Mouse (Mus musculus): ENCODE measurements at regions not wholly inside any gene's neighbourhood (a gene's known extent, or its start where the extent isn't known, plus 50 kb on each side); places are given as distances from the start of the nearest gene placed in this dataset.

- Histone ChIP-seq H3K4me3 (no peak overlapping the region), H3K27ac (no peak overlapping the region)
- DNase-seq (ENCODE audit: low spot score in 2 of 2) = no peak
- no peak for TF ChIP-seq CTCF (conservative IDR thresholded peaks at IDR 0.05)
Observed at GRCm38 (mm10) chr15:36877501-36877900, 130.1 kb downstream of the Zfp706 start.

- H3K4me3 ChIP-seq = no peak overlapping the region
- no peak for TF ChIP-seq CTCF (conservative IDR thresholded peaks at IDR 0.05)
- no peak for DNase-seq (ENCODE audit: low spot score in 2 of 2)
Observed at GRCm38 (mm10) chr15:36875980-36876778, 131.4 kb downstream of the Zfp706 start.

GRCm38 (mm10) chr15:36874555-36874954, 133.0 kb downstream of the Zfp706 start:
- Histone ChIP-seq H3K4me3 (no peak overlapping the region), H3K27ac (no peak overlapping the region)
- no peak for TF ChIP-seq CTCF (conservative IDR thresholded peaks at IDR 0.05)
- DNase-seq (ENCODE audit: low spot score in 2 of 2) = no peak

More at GRCm38 (mm10) chr15:36875980-36876778, 131.4 kb downstream of the Zfp706 start:
- no peak overlapping the region for H3K27ac ChIP-seq

DNA sequence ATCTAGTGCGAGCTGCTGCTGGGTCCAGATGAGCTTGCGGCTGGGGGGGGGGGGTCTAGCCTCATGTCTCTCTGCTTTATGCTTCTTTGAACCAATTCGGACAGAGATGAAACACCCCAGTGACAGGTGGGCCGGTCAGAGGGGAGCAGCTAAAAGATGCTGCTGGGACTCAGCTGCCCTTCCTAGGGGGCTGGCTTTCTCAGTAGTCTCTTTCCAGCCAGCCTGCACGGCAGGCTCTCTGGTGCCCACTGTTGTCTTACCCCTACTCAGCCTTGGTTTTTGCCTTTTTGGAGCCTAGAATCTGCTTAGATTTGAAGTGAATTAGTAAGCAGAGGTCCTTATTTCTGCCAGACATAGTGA, 133.7 kb downstream of the Zfp706 start:
- Histone ChIP-seq H3K27ac (0 out of 2 replicates have a peak overlapping the region, but pooled peaks have one; percentile 18), H3K4me3 (no peak overlapping the region)
- no peak for TF ChIP-seq CTCF (conservative IDR thresholded peaks at IDR 0.05)
- no peak for DNase-seq (ENCODE audit: low spot score in 2 of 2)

- no peak for DNase-seq (ENCODE audit: low spot score in 2 of 2)
- Histone ChIP-seq H3K4me3 (no peak overlapping the region), H3K27ac (0 out of 2 replicates have a peak overlapping the region, but pooled peaks have one; percentile 18)
- TF ChIP-seq CTCF (conservative IDR thresholded peaks at IDR 0.05) = no peak
Observed at GRCm38 (mm10) chr15:36873058-36873883, 134.3 kb downstream of the Zfp706 start.

- Histone ChIP-seq H3K27ac (no peak overlapping the region), H3K4me3 (no peak overlapping the region)
- TF ChIP-seq CTCF (conservative IDR thresholded peaks at IDR 0.05) = no peak
- DNase-seq (ENCODE audit: low spot score in 2 of 2) = no peak
Observed at GRCm38 (mm10) chr15:36872566-36872965, 135.0 kb downstream of the Zfp706 start.

- no peak overlapping the region for H3K4me3 ChIP-seq
- no peak overlapping the region for H3K27ac ChIP-seq
- TF ChIP-seq CTCF (conservative IDR thresholded peaks at IDR 0.05) = no peak
- no peak for DNase-seq (ENCODE audit: low spot score in 2 of 2)
Observed at GRCm38 (mm10) chr15:36870717-36871116, 136.9 kb downstream of the Zfp706 start.

GRCm38 (mm10) chr15:36870094-36870493, 137.5 kb downstream of the Zfp706 start:
- no peak overlapping the region for H3K27ac ChIP-seq
- DNase-seq (ENCODE audit: low spot score in 2 of 2) = no peak
- H3K4me3 ChIP-seq = no peak overlapping the region
- TF ChIP-seq CTCF (conservative IDR thresholded peaks at IDR 0.05) = no peak

DNA sequence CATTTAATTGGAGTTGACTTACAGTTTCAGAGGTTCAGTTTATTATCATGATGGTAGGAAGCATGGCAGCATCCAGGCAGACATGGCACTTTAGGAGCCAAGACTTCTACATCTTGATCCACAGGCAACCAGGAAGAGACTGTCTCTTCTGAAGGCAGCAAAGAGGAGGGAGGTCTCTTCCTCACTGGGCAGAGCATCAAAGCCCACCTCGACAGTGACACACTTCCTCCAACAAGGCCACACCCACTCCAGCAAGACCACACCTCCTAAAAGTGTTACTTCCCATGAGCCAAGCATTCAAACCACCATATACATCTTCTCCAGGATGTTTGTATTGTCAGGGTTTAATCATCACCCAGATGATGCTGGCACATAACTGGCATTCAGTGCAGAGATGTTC, 141.5 kb downstream of the Zfp706 start:
- no peak for TF ChIP-seq CTCF (conservative IDR thresholded peaks at IDR 0.05)
- Histone ChIP-seq H3K27ac (0 out of 2 replicates have a peak overlapping the region, but pooled peaks have one; percentile 73), H3K4me3 (no peak overlapping the region)
- DNase-seq (ENCODE audit: low spot score in 2 of 2) = no peak

DNA sequence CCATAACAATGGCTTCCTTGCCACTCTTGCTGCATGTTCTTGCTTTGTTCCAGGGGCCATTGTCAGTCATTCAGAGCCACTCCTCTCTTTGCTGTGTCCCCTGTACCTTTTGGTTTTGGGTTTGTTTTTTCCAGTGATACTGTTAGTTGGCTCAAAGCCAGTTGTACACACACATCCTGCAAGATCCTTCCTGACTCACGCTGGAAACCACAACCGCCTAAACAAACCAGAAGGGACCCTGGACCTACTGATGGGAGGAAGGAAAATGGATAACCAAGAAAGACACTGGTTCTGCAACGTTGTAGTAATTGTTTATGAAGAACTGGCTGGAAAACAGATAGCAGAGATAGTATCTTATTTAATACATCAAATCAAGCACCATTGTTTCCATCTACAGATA, 142.2 kb downstream of the Zfp706 start:
- Histone ChIP-seq H3K27ac (peak overlapping the region; percentile 73), H3K4me3 (no peak overlapping the region)
- DNase-seq (ENCODE audit: low spot score in 2 of 2) = no peak
- no peak for TF ChIP-seq CTCF (conservative IDR thresholded peaks at IDR 0.05)

GRCm38 (mm10) chr15:36864046-36864445, 143.5 kb downstream of the Zfp706 start:
- Histone ChIP-seq H3K27ac (peak overlapping the region; percentile 73), H3K4me3 (no peak overlapping the region)
- no peak for TF ChIP-seq CTCF (conservative IDR thresholded peaks at IDR 0.05)
- DNase-seq (ENCODE audit: low spot score in 2 of 2) = peak in 1 of 2 experiments; percentile 30

DNA sequence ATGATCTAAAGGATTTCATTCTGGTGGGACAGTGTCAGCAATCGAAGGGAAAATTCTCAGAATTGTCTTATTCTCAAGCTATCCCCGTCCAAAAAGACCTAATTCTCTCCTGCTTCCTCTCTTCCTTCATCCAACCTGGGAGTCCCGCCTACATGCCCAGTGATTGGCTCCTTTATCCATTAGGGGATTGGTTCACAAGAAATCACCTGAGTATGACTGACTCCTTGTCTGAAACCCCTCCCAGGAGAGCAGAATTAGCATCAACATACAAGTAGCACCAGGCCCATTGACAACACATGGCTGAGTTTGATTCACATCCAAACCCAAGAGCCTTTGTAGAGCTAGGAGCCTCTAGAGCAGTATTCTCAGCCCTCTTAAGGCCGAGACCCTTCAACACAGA, 148.9 kb downstream of the Zfp706 start:
- Histone ChIP-seq H3K27ac (no peak overlapping the region), H3K4me3 (no peak overlapping the region)
- DNase-seq (ENCODE audit: low spot score in 2 of 2) = no peak
- TF ChIP-seq CTCF (conservative IDR thresholded peaks at IDR 0.05) = no peak

DNA sequence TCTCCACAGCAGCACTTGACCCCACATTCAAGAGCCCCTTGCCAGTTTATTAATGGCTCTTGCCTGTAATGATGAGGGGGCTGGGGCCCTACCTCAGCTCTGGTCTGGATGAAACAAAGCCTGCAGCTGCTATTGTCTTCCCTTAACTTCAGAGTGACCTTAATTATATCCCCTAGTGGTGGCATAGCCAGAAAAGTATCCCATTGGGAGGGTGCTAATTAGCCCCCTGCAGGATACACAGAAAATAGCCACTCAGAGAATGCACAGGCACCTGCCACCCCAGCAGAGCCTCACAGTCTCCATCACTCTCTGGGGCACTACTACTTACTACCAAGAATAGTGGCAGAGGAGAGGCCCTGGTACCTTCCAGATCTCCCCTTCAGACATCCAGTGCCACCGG, 150.0 kb downstream of the Zfp706 start:
- no peak for DNase-seq (ENCODE audit: low spot score in 2 of 2)
- TF ChIP-seq CTCF (conservative IDR thresholded peaks at IDR 0.05) = peak; percentile 47
- H3K27ac ChIP-seq = no peak overlapping the region
- no peak overlapping the region for H3K4me3 ChIP-seq

Measured in layer of hippocampus, adult 2 months (tissue).